Mouse (Mus musculus): ENCODE results near the gene Cxcr5.

The Cxcr5 gene

DNA sequence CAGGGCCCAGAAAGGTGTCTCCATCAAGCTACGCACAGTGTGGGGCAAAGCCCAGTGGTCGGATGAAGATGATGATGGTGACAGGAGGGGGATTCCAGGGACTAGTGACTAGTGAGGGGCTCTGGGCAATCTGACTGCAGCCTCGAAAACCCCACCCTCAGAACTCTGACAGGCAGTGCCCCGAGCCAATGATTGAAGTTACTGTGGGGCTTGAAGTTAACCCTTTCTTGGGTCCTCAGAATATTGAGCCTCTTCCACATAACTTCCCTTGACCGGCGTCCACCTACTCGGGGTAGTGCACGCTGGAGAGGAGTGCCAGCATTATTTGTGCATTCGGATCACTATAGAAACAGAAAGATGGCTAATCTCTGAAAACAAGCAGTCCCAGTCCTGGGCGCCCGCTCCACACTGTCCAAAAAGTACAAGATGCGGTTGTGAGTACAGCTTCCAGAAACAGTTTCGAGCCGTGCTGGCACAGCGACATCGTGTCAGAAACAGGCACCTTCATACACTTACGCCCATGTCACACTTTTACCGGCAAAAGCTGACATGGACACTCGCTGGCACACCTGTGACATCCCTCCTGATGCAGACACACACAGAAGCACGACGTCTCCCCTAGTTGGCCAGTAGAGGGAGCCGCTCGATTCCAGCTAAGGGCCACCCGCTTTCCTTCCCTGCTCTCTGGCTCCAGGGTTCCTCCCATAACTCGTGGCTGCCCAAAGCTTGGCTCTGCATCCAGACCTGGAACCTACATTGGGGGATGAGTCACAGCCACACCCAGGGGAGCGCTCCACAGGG, 81.8 kb downstream of the Cxcr5 start:
- peak; percentile 90 to 91 for DNase-seq (ENCODE audit: low spot score in 2 of 2)

DNA sequence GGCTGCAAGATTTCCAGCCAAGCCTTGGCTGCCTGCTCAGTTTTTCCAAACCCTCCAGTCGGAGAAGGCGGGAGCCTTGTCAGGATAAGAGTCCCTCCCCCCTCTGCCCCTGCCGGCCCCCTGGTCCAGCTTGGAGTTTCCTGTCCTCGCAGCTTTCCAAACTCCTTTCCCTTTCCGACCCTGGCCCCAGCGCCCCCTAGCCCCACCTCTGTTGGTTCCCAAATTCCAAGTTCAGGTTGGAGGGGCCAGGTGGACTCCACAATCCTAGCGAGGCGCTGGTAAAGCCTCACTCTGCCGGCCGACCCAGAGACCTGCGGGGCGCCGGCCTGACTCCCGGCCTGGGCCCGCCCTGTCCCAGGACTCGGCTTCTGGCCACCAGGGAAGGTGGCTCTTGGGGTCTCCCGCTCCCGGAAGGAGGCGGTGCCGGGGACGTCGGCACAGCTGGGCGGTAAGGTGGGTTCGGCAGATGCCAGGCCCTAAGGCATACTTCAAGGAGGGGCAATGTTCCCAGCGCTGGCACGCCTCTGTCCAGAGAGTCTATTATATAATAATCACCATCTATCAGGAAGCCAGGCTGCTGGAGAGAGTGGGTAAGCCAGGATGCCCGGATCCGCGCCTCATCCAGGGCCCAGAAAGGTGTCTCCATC, 82.6 kb downstream of the Cxcr5 start:
- peak; percentile 67 to 72 for DNase-seq (ENCODE audit: low spot score in 2 of 2)

DNA sequence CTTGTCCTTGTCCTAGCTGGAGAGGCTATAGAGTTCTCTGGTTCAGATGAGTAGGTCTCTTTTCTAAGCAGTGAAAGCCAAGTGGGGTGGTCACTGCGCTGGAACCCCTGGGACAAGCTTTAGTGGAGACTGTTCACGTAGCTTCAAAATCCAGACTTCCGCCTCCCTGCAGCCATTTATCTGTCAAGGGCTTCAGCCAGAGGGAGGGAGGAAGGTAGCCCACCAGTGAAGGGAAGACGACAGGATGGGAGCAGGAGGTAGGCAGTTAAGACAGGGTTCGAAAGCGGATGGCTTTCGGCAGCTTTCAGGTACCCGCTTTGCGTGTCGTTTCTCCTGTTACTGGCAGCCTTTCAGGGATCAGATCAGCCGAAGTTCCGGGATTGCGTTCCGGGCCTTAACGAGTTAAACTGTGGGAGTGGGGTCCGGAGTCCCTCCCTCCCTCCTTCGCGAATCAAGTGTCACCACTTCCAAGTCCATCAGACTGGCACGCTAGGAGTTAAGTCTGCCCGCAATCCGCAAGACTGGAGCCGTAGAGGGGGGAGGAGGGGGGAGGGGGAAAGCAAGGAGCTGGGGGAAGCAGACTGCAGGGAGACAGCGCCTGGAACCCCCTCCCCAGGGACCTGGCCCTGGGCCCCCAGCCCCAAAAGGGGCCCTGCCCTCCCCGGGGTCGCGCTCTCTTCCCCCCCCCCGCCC, 83.3 kb downstream of the Cxcr5 start:
- DNase-seq (ENCODE audit: low spot score in 2 of 2), result peak in 1 of 2 experiments; percentile 77

DNA sequence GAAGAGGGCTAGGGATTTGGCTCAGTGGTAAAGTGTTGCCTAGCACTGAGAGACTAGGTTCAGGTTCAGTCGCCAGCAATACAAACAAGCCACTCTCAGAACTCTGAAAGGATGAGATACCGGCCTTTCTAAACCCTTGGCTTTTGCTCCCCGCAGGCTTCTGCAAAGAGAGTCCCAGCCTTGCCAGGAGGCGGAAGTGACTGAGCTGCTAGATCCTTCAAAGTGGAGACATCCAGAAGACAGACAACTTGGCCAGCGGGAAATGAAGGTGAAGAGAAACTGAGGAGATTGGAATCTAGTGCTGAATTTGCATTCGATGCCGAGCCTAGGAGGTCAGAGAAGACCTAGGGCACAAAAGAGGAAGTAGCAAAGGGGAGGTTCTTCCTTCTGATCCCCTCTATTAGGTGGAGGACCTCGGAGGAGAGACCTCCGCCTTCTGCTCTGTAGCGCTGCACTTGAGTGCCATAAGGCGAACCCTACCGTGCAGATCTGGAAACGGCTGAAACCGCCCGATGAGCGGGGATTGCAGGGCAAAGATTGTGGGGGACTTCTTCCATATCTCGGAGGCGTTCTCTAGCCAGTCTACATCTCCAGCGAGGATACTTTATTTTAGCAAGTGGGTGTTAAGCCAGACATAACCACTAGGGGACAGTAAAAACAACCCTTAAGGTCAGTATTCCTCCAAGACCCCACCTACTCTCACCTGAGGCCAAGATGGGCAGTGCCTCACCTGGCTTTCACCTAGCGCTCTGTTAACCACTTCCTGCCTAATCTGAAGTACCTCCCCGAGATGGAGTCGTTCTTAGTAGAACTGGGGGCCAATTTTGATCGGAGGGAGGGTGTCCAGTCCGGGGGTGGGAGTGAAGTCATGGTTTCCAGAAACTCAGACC, 84.1 kb downstream of the Cxcr5 start:
- peak in 1 of 2 experiments; percentile 66 for DNase-seq (ENCODE audit: low spot score in 2 of 2)

DNA sequence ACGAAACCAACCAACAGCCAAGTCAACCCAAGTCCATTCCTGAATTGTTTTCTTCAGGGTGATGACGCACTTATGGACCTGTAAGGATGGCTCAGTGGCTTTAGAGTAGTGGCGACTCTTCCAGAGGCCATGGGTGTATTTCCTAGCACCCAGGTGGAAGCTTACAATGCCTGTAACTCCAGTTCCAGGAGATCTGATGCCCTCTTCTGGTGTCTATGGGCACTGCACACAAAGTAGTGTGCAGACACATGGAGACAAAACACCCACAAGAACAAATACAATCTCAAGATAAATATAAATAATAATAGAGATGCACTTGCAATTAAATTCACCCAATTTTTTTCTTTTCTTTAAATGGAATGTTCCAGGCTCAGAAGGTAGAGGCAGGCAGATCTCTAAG, 85.7 kb downstream of the Cxcr5 start:
- DNase-seq (ENCODE audit: low spot score in 2 of 2), result no peak

DNA sequence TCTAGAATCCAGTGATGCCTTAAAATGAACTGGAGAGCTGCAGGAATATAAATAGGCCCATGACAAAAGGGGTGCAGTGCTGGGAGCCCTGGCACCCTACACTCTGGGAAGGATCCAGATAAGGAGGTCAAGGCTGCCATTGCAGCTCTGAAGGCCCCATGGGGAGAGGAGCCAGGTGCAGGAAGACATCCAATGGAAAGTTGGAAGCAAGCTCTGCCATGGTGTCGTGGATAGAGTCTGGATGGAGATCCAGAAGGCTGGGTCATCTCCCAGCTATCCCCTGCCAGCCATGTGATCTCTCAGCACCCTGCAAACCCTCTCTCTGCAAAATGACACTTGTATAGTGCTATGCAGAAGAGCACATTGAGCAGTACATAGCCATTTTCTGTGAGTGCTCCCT, 87.3 kb downstream of the Cxcr5 start:
- DNase-seq (ENCODE audit: low spot score in 2 of 2), result no peak

DNA sequence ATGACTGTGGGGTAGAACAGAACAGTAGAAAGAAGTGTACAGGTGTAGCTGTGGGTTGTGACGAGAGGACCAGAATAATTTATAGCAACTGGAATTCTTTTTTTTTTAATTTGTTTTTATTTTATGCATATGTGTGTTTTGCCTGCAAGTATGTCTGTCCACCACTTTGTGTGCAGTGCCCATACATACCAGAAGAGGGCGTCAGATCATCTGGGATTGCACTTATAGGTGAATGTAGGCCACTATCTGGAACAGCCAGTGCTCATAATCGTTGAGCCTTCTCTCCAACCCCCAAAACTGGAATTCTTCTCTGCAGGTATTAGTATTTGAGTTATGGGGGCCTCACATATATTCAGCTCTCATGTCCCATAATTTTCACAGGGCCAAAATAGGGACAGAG, 88.5 kb downstream of the Cxcr5 start:
- DNase-seq (ENCODE audit: low spot score in 2 of 2), result no peak

DNA sequence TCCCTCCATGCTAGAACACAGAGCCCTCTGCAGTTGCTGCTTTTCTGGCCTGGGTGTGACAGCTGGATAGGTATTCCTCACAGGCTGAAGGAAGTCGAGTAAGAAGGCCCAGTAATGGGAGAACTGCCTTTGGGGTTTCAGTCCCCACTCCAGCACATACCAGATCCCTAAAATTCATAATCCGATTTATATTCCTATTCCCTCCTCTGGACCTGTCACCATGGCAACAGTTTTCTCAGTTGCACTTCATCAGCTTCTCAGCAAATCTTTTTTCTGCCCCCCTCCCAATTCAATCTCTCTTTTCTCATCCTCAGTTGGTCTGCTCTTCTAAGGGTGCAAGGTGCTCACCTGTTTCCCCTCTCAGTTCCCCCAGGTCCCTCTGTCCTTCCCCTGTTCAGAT, 92.9 kb downstream of the Cxcr5 start:
- no peak for DNase-seq (ENCODE audit: low spot score in 2 of 2)

DNA sequence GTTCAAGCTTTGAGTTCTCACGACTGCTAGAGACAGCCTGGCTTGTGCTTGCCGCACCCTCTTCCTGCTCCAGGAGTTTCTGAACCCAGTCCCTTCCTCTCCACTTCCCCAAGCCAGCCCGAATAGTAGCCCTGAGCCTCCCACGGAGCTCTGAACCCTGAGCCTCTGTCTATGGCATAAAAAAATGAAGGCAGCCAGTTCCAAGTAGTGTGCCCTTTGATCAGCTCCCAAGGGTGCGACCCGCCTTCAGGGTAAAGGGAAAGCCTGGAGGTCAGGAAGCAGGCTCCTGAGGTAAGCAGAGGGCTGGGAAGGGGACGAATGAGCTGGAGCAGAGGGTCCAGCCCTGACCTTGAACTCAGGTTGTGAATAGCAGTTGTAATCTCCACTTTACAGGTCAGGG, 93.5 kb downstream of the Cxcr5 start:
- DNase-seq (ENCODE audit: low spot score in 2 of 2), result no peak

DNA sequence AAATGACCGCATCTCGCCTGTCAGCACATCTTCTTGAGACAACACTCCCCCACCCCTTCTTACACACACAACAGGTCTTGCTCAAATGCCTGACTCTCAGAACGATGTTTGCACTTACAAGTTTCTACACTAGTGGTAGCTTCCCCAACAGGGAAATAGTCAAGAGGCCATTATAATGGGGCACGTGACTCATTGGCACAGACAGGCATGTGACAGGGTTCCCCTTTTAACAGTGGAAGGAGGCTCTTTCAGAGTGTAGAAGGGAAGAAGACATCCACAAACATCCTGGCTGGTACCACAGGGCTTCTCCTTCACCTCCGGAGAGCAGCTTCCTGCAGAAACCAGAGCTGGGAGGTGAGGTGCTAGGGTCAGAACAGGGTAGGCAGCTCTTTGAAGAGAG, 99.7 kb downstream of the Cxcr5 start:
- DNase-seq (ENCODE audit: low spot score in 2 of 2), result no peak

Measured in frontal cortex, postnatal 36 days (tissue).